Mouse (Mus musculus): ENCODE data around the gene Marc2. TPM values are rescaled to one million over a fixed set of nuclear protein-coding genes. Genes with fewer than 3 reads are reported as not detected.
A peak's percentile ranks its signal among the peaks of the same experiment; 100 is the strongest.

Marc2 gene
- polyA plus RNA-seq, 1 experiment from 2014 or later = 89.7 TPM

DNA sequence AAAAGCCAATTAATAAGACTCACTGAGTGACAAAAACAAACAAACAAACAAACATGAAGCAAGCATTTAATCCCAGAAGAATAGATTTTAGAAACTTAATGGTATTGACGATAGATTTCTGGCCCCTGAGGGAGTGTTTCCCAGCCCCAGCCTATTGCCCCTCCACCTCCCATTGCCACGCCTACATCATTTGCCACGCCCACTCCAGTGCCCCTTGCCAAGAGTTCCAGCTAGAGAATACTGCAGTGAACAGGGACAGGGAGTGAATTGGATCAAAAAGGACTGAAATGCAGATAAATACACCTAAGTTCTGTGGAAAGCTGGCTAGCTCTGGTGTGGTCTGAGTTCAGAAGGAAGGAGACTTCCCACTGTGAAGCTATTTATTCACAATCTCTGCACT is 82.4 kb downstream of the Marc2 start:
- no peak for DNase-seq (ENCODE audit: low spot score)
- Histone ChIP-seq H3K27me3 (ENCODE audit: control insufficient read depth, insufficient read depth, low read length) (no peaks in the 10 kb centered on the region), H3K27ac (ENCODE audit: low read depth, low read length) (no peak overlapping the region), H3K4me1 (replicated peaks; ENCODE audit: control insufficient read depth, insufficient read depth, low read length) (no peaks in the 10 kb centered on the region), H3K4me2 (ENCODE audit: low read depth, low read length, severe bottlenecking) (no peak overlapping the region), H3K9me3 (ENCODE audit: control insufficient read depth, low read length) (no peaks in the 10 kb centered on the region), H3K9ac (ENCODE audit: low read length) (no peak overlapping the region), H3K4me3 (ENCODE audit: low read depth, low read length) (no peak overlapping the region), H3K36me3 (ENCODE audit: control insufficient read depth, insufficient read depth, low read length) (no peaks in the 10 kb centered on the region)
- 39% methylated on average over 3 of the region's 3 CpGs for WGBS
- ATAC-seq (replicated peaks; ENCODE audit: low FRiP score) = no peak

MicroRNAs encoded within 50 kb of the gene (microRNA counts, 519-probe panel; counts per million panel counts)
- 3,774 counts per million, percentile 23 among the panel's probes with 10 or more counts for microRNA mmu-miR-1981

Small RNA genes within 50 kb of the gene (microRNA-seq; reads per million reads assigned to microRNA genes)
- gene Mir1981 (ENCODE audit: insufficient number of aligned reads) = 153 reads per million, percentile 40 among the genes with 10 or more reads in this experiment

Other genes starting within 250 kb of the Marc2 start
- gene Hlx, start 113.8 kb downstream of the Marc2 start, polyA plus RNA-seq (2014; fragmentation: Nextera tagmentation; extraction: Ambion mirVana) = 3.0 and 4.6 TPM in 2 replicates
- 0.15 TPM in 1 of 2 replicates, not detected in the other for gene Marc1, start 35.1 kb downstream of the Marc2 start, polyA plus RNA-seq (2014; fragmentation: Nextera tagmentation; extraction: Ambion mirVana)
- gene C130074G19Rik, start 36.8 kb upstream of the Marc2 start, polyA plus RNA-seq (2014; fragmentation: Nextera tagmentation; extraction: Ambion mirVana) = 0.48 and 0.53 TPM in 2 replicates
- 5.5 and 7.4 TPM in 2 replicates for gene Mark1, start 153.1 kb upstream of the Marc2 start, polyA plus RNA-seq (2014; fragmentation: Nextera tagmentation; extraction: Ambion mirVana)

Measured in forebrain, embryonic 11.5 days (tissue).